Mouse (Mus musculus): Measurements from ENCODE around the gene Vmn1r76. TPM values are rescaled to one million over a fixed set of nuclear protein-coding genes. Genes with fewer than 3 reads are reported as not detected.

Vmn1r76 gene
- not detected for polyA plus RNA-seq (2014; fragmentation: Illumina TruSeq; extraction: RNeasy Lipid Tissue Mini Kit (QIAGEN cat#74804); ENCODE audit: low read depth, low replicate concordance)

DNA sequence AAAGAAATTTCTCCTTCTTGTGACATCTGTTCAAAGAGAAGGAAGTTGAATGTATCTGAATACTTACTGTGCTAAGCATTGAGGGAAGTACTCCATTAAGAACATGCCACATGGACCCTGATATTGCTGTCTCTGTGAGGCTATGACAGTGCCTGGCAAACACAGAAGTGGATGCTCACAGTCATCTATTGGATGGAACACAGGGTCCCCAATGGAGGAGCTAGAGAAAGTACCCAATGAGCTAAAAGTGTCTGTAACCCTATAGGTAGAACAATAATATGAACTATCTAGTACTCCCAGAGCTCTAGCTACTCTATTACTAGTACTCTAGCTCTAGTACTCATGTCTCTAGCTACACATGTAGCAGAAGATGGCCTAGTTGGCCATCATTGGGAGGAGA is at the start of gene Vmn1r76:
Gene Vmn1r76 (minus strand): TSS at position 101 of the 400 bp plus-strand sequence.

DNA sequence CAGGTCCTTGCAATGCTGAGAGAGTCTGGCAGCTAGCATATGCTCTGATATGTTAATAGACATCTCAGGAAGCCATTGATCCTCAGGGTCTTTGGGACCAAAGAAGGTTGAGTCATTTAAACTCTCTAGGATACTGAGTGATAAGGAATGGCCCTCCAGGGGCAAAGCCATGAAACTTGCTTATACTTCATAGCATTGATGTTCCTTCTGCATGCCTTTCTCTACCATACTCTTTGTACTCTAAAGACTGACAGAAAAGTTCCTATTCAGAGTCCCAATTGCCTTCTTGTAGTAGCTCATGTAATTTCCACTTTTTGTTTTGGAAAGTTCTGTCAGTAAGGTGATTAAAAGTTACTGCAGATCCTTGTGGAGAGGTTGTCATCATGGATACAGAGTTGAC is 63.7 kb downstream of the Vmn1r76 start, which contains the start of gene Vmn1r75:
Gene Vmn1r75 (plus strand): TSS at position 301 of the 400 bp plus-strand sequence.

Other genes with a start within 250 kb of the Vmn1r76 start
- not detected for gene Vmn1r73, start 207.9 kb downstream of the Vmn1r76 start, polyA plus RNA-seq (2014; fragmentation: Illumina TruSeq; extraction: RNeasy Lipid Tissue Mini Kit (QIAGEN cat#74804); ENCODE audit: low read depth, low replicate concordance)
- gene Vmn1r74, start 104.2 kb downstream of the Vmn1r76 start, polyA plus RNA-seq (2014; fragmentation: Illumina TruSeq; extraction: RNeasy Lipid Tissue Mini Kit (QIAGEN cat#74804); ENCODE audit: low read depth, low replicate concordance), result not detected
- gene Vmn1r75, start 63.6 kb downstream of the Vmn1r76 start, polyA plus RNA-seq (2014; fragmentation: Illumina TruSeq; extraction: RNeasy Lipid Tissue Mini Kit (QIAGEN cat#74804); ENCODE audit: low read depth, low replicate concordance), result not detected
- not detected for gene Vmn1r77, start 98.5 kb upstream of the Vmn1r76 start, polyA plus RNA-seq (2014; fragmentation: Illumina TruSeq; extraction: RNeasy Lipid Tissue Mini Kit (QIAGEN cat#74804); ENCODE audit: low read depth, low replicate concordance)
- gene Vmn1r78, start 212.0 kb upstream of the Vmn1r76 start, polyA plus RNA-seq (2014; fragmentation: Illumina TruSeq; extraction: RNeasy Lipid Tissue Mini Kit (QIAGEN cat#74804); ENCODE audit: low read depth, low replicate concordance), result not detected
- gene Vmn1r79, start 233.1 kb upstream of the Vmn1r76 start, polyA plus RNA-seq (2014; fragmentation: Illumina TruSeq; extraction: RNeasy Lipid Tissue Mini Kit (QIAGEN cat#74804); ENCODE audit: low read depth, low replicate concordance), result not detected

Measured in adrenal gland, adult 10 weeks (tissue).